Mouse (Mus musculus) embryonic fibroblast, embryonic 13.5 days (primary cell): Measurements from ENCODE around the gene Esr2.

ENCODE experiments used
- CTCF ChIP-seq: IDR thresholded peaks from 2 replicates; pipeline ENCODE4 v1.5.1; 2011; ENCODE audit warnings: mild to moderate bottlenecking, control low read depth, low read length, moderate library complexity, borderline replicate concordance; ENCODE audit not compliant: insufficient read depth
- POLR2A ChIP-seq: IDR thresholded peaks from 2 replicates; pipeline ENCODE4 v1.6.1; 2011; ENCODE audit warnings: low read depth, mild to moderate bottlenecking, control low read depth, low read length, moderate library complexity

- TF ChIP-seq POLR2A (no peak), CTCF (no peak)
Measured at GRCm38 (mm10) chr12:76136701-76137100, 40.4 kb downstream of the Esr2 start.
